Mouse (Mus musculus) heart, adult 2 months (tissue): Measurements from ENCODE around the gene Nek8.
A peak's percentile ranks its signal among the peaks of the same experiment; 100 is the strongest.

Experiments used
- CTCF ChIP-seq: fragments of 200-600 bp; IDR thresholded peaks from 2 replicates; pipeline ENCODE4 v1.8.1; 2022; ENCODE audit warnings: antibody characterized with exemption, mild to moderate bottlenecking, moderate library complexity
- POLR2A ChIP-seq: fragments of 200-500 bp; IDR thresholded peaks from 2 replicates; pipeline ENCODE4 v1.6.1; 2011; ENCODE audit warnings: mild to moderate bottlenecking, low read depth, low read length, control low read depth; ENCODE audit not compliant: insufficient read depth

GRCm38 (mm10) chr11:78177903-78178858, 1.7 kb upstream of the Nek8 start:
- TF ChIP-seq CTCF (no peak; the same call in 1 of the 2 replicates), POLR2A (peak; percentile 62)
